Mouse (Mus musculus): ENCODE measurements at regions not wholly inside any gene's neighbourhood (a gene's known extent, or its start where the extent isn't known, plus 50 kb on each side); places are given as distances from the start of the nearest gene placed in this dataset.

DNA sequence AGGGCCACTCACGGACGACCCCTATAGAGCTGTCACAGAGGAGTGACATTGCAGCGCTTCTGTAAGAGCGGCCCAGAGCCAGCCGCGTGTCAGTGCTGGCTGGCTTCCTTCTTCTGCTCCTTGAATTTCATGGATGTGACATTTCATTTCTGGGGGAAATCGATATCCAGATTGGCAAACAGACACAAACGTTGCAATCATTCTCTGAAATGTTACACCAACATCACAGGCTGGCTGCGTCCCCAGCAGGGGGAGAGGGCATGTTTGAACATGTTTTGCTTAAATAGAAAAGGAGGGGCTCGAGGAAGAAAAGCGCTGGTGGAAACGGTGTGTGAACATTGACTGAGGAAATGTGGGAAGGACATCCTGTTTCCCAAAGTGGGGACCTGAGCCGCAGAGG, 417.4 kb upstream of the Kcnab2 start:
- no peak overlapping the region for H3K27ac ChIP-seq (ENCODE audit: control insufficient read depth, low read depth, low read length)
- H3K79me2 ChIP-seq (ENCODE audit: control insufficient read depth, insufficient read depth, low read length, poor library complexity), result no peaks in the 10 kb centered on the region
- no peaks in the 10 kb centered on the region for H3K4me1 ChIP-seq (ENCODE audit: control insufficient read depth in 1 of 2, insufficient read depth in 2 of 2, low read length in 2 of 2)
- DNase-seq (ENCODE audit: low read depth, low spot score), result no peak
- H3K4me3 ChIP-seq (ENCODE audit: control insufficient read depth in 1 of 2, insufficient read depth in 1 of 2, low read depth in 2 of 2, low read length in 2 of 2), result no peak overlapping the region
- H3K9ac ChIP-seq (ENCODE audit: control insufficient read depth, low read depth, low read length, poor library complexity, severe bottlenecking), result no peak overlapping the region
- no peaks in the 10 kb centered on the region for H3K9me3 ChIP-seq (replicated peaks; ENCODE audit: insufficient read depth, low read length)
- TF ChIP-seq RAD21 (IDR thresholded peaks at IDR 0.05; ENCODE audit: low read depth, low read length) (no peak), MAFK (IDR thresholded peaks at IDR 0.05; ENCODE audit: borderline replicate concordance, low read depth, low read length) (no peak)
- H3K36me3 ChIP-seq (ENCODE audit: control insufficient read depth in 1 of 2, insufficient read depth in 2 of 2, low read length in 2 of 2), result no peaks in the 10 kb centered on the region
- no peaks in the 10 kb centered on the region for H3K27me3 ChIP-seq (ENCODE audit: control insufficient read depth in 1 of 2, insufficient read depth in 2 of 2, low read length in 2 of 2)

DNA sequence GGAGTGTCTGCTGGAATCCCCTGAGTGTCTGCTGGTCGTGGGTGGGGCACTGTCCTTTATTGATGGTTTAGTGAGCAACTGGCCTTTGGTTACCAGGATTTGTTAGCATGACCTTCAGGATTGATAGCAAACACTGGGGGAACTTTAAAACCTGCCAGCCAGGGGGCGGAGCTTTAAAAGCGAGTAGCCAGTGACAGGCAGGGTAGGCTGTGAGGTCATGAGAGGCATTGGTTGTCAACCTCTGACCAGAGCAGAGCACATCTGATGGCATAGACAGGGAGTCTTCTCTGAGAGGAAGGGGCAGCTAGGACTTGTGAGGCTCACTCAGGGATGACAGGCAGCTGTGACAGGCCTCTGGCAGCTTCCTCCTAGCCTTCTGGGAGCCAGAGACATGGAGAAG, 415.3 kb upstream of the Kcnab2 start:
- no peak for DNase-seq (ENCODE audit: low read depth, low spot score)
- Histone ChIP-seq H3K36me3 (ENCODE audit: control insufficient read depth in 1 of 2, insufficient read depth in 2 of 2, low read length in 2 of 2) (no peaks in the 10 kb centered on the region), H3K4me3 (ENCODE audit: control insufficient read depth in 1 of 2, insufficient read depth in 1 of 2, low read depth in 2 of 2, low read length in 2 of 2) (no peak overlapping the region), H3K9me3 (replicated peaks; ENCODE audit: insufficient read depth, low read length) (no peaks in the 10 kb centered on the region), H3K4me1 (ENCODE audit: control insufficient read depth in 1 of 2, insufficient read depth in 2 of 2, low read length in 2 of 2) (no peaks in the 10 kb centered on the region), H3K79me2 (ENCODE audit: control insufficient read depth, insufficient read depth, low read length, poor library complexity) (no peaks in the 10 kb centered on the region), H3K27me3 (ENCODE audit: control insufficient read depth in 1 of 2, insufficient read depth in 2 of 2, low read length in 2 of 2) (no peaks in the 10 kb centered on the region), H3K27ac (ENCODE audit: control insufficient read depth, low read depth, low read length) (no peak overlapping the region), H3K9ac (ENCODE audit: control insufficient read depth, low read depth, low read length, poor library complexity, severe bottlenecking) (no peak overlapping the region)
- TF ChIP-seq GATA1 (IDR thresholded peaks at IDR 0.05; ENCODE audit: low read depth, low read length) (no peak), MEF2A (IDR thresholded peaks at IDR 0.05; ENCODE audit: extremely low read depth, insufficient replicate concordance, low read depth, low read length, poor library complexity, severe bottlenecking) (no peak), ZC3H11A (IDR thresholded peaks at IDR 0.05; ENCODE audit: low read depth, low read length) (no peak), SMC3 (IDR thresholded peaks at IDR 0.05; ENCODE audit: low read depth, low read length) (no peak), SIN3A (IDR thresholded peaks at IDR 0.05; ENCODE audit: low read length) (no peak), ZKSCAN1 (IDR thresholded peaks at IDR 0.05; ENCODE audit: low read depth, low read length) (no peak), POLR2A (IDR thresholded peaks at IDR 0.05; ENCODE audit: control insufficient read depth in 1 of 2, insufficient read depth in 1 of 2, low read depth in 1 of 2, low read length in 2 of 2, poor library complexity in 1 of 2) (no peak), EP300 (IDR thresholded peaks at IDR 0.05; ENCODE audit: low read depth in 1 of 2, low read length in 2 of 2) (no peak), TBP (IDR thresholded peaks at IDR 0.05; ENCODE audit: low read depth, low read length) (no peak), MYC (IDR thresholded peaks at IDR 0.05; ENCODE audit: low read depth, low read length) (no peak), RCOR1 (IDR thresholded peaks at IDR 0.05; ENCODE audit: low read depth, low read length) (no peak), ZNF384 (IDR thresholded peaks at IDR 0.05; ENCODE audit: low read depth, low read length) (no peak), ELF1 (IDR thresholded peaks at IDR 0.05; ENCODE audit: low read depth, low read length) (no peak), ZMIZ1 (IDR thresholded peaks at IDR 0.05; ENCODE audit: low read depth, low read length) (no peak), E2F4 (IDR thresholded peaks at IDR 0.05; ENCODE audit: borderline replicate concordance, low read depth, low read length) (no peak), MAZ (IDR thresholded peaks at IDR 0.05; ENCODE audit: low read depth, low read length) (no peak), GABPA (IDR thresholded peaks at IDR 0.05; ENCODE audit: low read depth, low read length) (no peak), CTCF (IDR thresholded peaks at IDR 0.05 in 2 of 3, conservative IDR thresholded peaks at IDR 0.05 in 1 of 3; ENCODE audit: control insufficient read depth in 1 of 3, insufficient read depth in 1 of 3, low read depth in 2 of 3, low read length in 3 of 3, poor library complexity in 1 of 3, severe bottlenecking in 1 of 3) (no peak), POLR2AphosphoS5 (IDR thresholded peaks at IDR 0.05; ENCODE audit: borderline replicate concordance, low read depth, low read length) (no peak), USF2 (IDR thresholded peaks at IDR 0.05; ENCODE audit: borderline replicate concordance in 1 of 2, insufficient read depth in 1 of 2, low read depth in 1 of 2, low read length in 2 of 2) (no peak)
